Mouse (Mus musculus) stomach, postnatal 0 days (tissue): ENCODE data around the gene Scrn3.

Experiments
- CTCF ChIP-seq: IDR thresholded peaks from 2 replicates; pipeline ENCODE4 v1.5.1; 2016; ENCODE audit warnings: antibody characterized with exemption, low read depth, mild to moderate bottlenecking, moderate library complexity
- EP300 ChIP-seq: optimal IDR thresholded peaks from 2 replicates; pipeline ENCODE3; 2016; ENCODE audit warnings: antibody characterized with exemption

DNA sequence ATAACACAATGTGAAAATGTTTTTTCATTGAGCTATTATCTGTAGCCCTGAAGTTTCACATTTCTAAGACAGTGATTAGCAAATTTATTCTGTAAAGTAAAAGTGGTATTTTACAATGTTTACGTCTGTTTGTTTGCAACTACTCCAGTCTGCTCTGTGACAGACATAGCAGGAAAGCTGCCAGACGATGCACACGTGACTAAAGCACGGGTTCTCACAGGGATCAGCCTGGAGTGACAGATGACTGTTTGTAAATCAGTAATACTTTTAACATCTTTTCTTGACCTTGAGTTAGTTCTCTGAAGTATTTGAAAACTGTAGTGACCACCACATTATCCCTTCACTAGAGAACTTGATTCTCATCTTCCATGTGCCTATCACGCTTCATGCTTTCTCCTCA is 7.9 kb upstream of the Scrn3 start:
- TF ChIP-seq CTCF (no peak), EP300 (no peak)
